9 mouse cellular contexts compared by ENCODE assay signal in genomic region chr7:19002115-19002514, GRCm38 (mm10). TPM values are rescaled to one million over a fixed set of nuclear protein-coding genes. Genes with fewer than 3 reads are reported as not detected.
A peak's percentile ranks its signal among the peaks of the same experiment; 100 is the strongest.
DNase-seq lines count a peak whose midpoint lies in the region; ATAC-seq and TF ChIP-seq lines count a peak whose summit lies in the region.
"Had no signal": no experiment of that assay in that cellular context is flagged by ENCODE, and none has a peak within 500 bp of the region (broad histone marks: within the 10 kb centered on the region; RNA-seq: fewer than 3 reads in every experiment).

No protein-coding gene starts in this region.

- H3K4me2 ChIP-seq in CH12.LX (ENCODE audit: insufficient read depth, low read depth, poor library complexity, severe bottlenecking): peak overlapping the region; percentile 64
- H3K4me2 ChIP-seq in forebrain, embryonic 14.5 days (ENCODE audit: low read length): peak overlapping the region; percentile 69
- peak overlapping the region; percentile 99 for H3K4me2 ChIP-seq in liver, embryonic 15.5 days

- in situ Hi-C loops in CH12.LX (cut with MboI; ENCODE audit: low pct_ligation_motif_present, low pct_unique_long_range_greater_than_20kb, low sequenced_read_pairs): no loop called here

- TF ChIP-seq EP300 in CH12.LX (IDR thresholded peaks at IDR 0.05; ENCODE audit: low read length): no peak

- H3K27me3 ChIP-seq in heart, embryonic 10.5 days (ENCODE audit: insufficient read depth, poor library complexity, severe bottlenecking): no peaks in the 10 kb centered on the region
- H3K27me3 ChIP-seq in CH12.LX (replicated peaks): no peaks in the 10 kb centered on the region
- no peaks in the 10 kb centered on the region for H3K27me3 ChIP-seq in forebrain, embryonic 14.5 days (replicated peaks; ENCODE audit: control insufficient read depth, insufficient read depth, low read length)
- no peaks in the 10 kb centered on the region for H3K27me3 ChIP-seq in liver, embryonic 15.5 days

- H3K4me3 ChIP-seq in heart, embryonic 10.5 days: peak overlapping the region; percentile 57
- peak overlapping the region in 2 of 3 experiments; percentile 49 to 62 for H3K4me3 ChIP-seq in CH12.LX (replicated peaks in 1 of 3; ENCODE audit: low read depth in 2 of 3, low read length in 2 of 3, poor library complexity in 1 of 3)
- H3K4me3 ChIP-seq in forebrain, embryonic 14.5 days (ENCODE audit: low read depth, low read length): peak overlapping the region; percentile 37
- H3K4me3 ChIP-seq in liver, embryonic 15.5 days (replicated peaks): peak overlapping the region; percentile 61

- no peak for TF ChIP-seq CTCF in CH12.LX (conservative IDR thresholded peaks at IDR 0.05 in 1 of 2, IDR thresholded peaks at IDR 0.05 in 1 of 2; ENCODE audit: low read depth in 2 of 2, low read length in 2 of 2)

- 35% methylated on average over 4 of the region's 4 CpGs for WGBS in heart, embryonic 10.5 days
- WGBS in forebrain, embryonic 14.5 days: 48% methylated on average over 4 of the region's 4 CpGs
- WGBS in liver, embryonic 15.5 days (ENCODE audit: insufficient replicate concordance): 26% methylated on average over 4 of the region's 4 CpGs

- TF ChIP-seq POLR2A in CH12.LX (IDR thresholded peaks at IDR 0.05; ENCODE audit: low read depth, low read length): no peak

- ATAC-seq in forebrain, embryonic 14.5 days: no peak
- no peak for ATAC-seq in liver, embryonic 15.5 days (ENCODE audit: insufficient read depth)
- no peak for ATAC-seq in CD4-positive, CD25-positive, alpha-beta regulatory T cell, adult 4 months

- no peaks in the 10 kb centered on the region for H3K9me3 ChIP-seq in heart, embryonic 10.5 days
- H3K9me3 ChIP-seq in CH12.LX (replicated peaks; ENCODE audit: low read length): peaks cover 4% of the 10 kb centered on the region
- no peaks in the 10 kb centered on the region for H3K9me3 ChIP-seq in forebrain, embryonic 14.5 days (replicated peaks; ENCODE audit: control insufficient read depth, low read length)
- H3K9me3 ChIP-seq in liver, embryonic 15.5 days (replicated peaks): no peaks in the 10 kb centered on the region

- peak overlapping the region; percentile 91 for H3K27ac ChIP-seq in heart, embryonic 10.5 days
- H3K27ac ChIP-seq in CH12.LX (ENCODE audit: insufficient read depth, low read depth): no peak overlapping the region
- H3K27ac ChIP-seq in forebrain, embryonic 14.5 days (ENCODE audit: low read depth, low read length): peak overlapping the region; percentile 54; the same call in 1 of the 2 replicates
- peak overlapping the region; percentile 92 for H3K27ac ChIP-seq in liver, embryonic 15.5 days (replicated peaks)

- dilution Hi-C loops in CH12.LX (cut with MboI; ENCODE audit: extremely low pct_ligation_motif_present, extremely low pct_unique_long_range_greater_than_20kb, low sequenced_read_pairs): no loop called here

- peaks cover 30% of the 10 kb centered on the region for H3K36me3 ChIP-seq in heart, embryonic 10.5 days
- H3K36me3 ChIP-seq in CH12.LX (replicated peaks in 1 of 2; ENCODE audit: control insufficient read depth in 1 of 2, insufficient read depth in 1 of 2, low read length in 1 of 2): peaks cover 8 to 38% of the 10 kb centered on the region in 2 experiments
- peaks cover 21% of the 10 kb centered on the region for H3K36me3 ChIP-seq in forebrain, embryonic 14.5 days (ENCODE audit: control insufficient read depth, insufficient read depth, low read length)
- H3K36me3 ChIP-seq in liver, embryonic 15.5 days (replicated peaks): peaks cover 14% of the 10 kb centered on the region

- no peaks in the 10 kb centered on the region for H3K79me2 ChIP-seq in CH12.LX (replicated peaks; ENCODE audit: control insufficient read depth, extremely low read depth, insufficient read depth, poor library complexity, severe bottlenecking)

- intact Hi-C loops in gastrocnemius, postnatal 14 days (cut with DNase I; ENCODE audit: low total_unique reads): no loop called here

- peaks cover 51% of the 10 kb centered on the region for H3K4me1 ChIP-seq in heart, embryonic 10.5 days
- peaks cover 9 to 57% of the 10 kb centered on the region in 2 experiments; a peak in 2 of 4 replicates for H3K4me1 ChIP-seq in CH12.LX (ENCODE audit: control insufficient read depth in 1 of 2, insufficient read depth in 2 of 2)
- peaks cover 14% of the 10 kb centered on the region for H3K4me1 ChIP-seq in forebrain, embryonic 14.5 days (ENCODE audit: control insufficient read depth, insufficient read depth, low read length)
- peaks cover 62% of the 10 kb centered on the region for H3K4me1 ChIP-seq in liver, embryonic 15.5 days (replicated peaks)

- TF ChIP-seq RAD21 in CH12.LX (IDR thresholded peaks at IDR 0.05; ENCODE audit: low read depth, low read length): no peak

- DNase-seq in heart, embryonic 10.5 days (ENCODE audit: low spot score): no peak
- DNase-seq in heart, adult 9 months (ENCODE audit: low spot score in 2 of 2): no peak
- no peak for DNase-seq in CH12.LX (ENCODE audit: extremely low read depth)
- no peak for DNase-seq in forebrain, embryonic 14.5 days (ENCODE audit: low spot score)
- DNase-seq in gastrocnemius, postnatal 14 days: no peak
- DNase-seq in right cerebral cortex, postnatal 14 days: no peak

- peak overlapping the region; percentile 73 for H3K9ac ChIP-seq in CH12.LX (ENCODE audit: insufficient read depth, low read depth)
- H3K9ac ChIP-seq in forebrain, embryonic 14.5 days (ENCODE audit: low read length): peak overlapping the region; percentile 77
- peak overlapping the region; percentile 56; the same call in 1 of the 2 replicates for H3K9ac ChIP-seq in liver, embryonic 15.5 days

TF ChIP-seq in CH12.LX, 34 proteins besides CTCF, POLR2A, EP300 and RAD21 (continues in another document):
- TF ChIP-seq NELFE (IDR thresholded peaks at IDR 0.05; ENCODE audit: low read depth, low read length) (no peak), RCOR1 (conservative IDR thresholded peaks at IDR 0.05; ENCODE audit: low read depth, low read length) (no peak), USF1 (IDR thresholded peaks at IDR 0.05; ENCODE audit: low read depth, low read length) (no peak), MXI1 (IDR thresholded peaks at IDR 0.05; ENCODE audit: low read depth, low read length) (no peak), USF2 (conservative IDR thresholded peaks at IDR 0.05; ENCODE audit: low read depth, low read length) (no peak), ZNF384 (IDR thresholded peaks at IDR 0.05; ENCODE audit: low read depth, low read length) (no peak), TBP (conservative IDR thresholded peaks at IDR 0.05; ENCODE audit: low read depth, low read length) (no peak), MAFK (IDR thresholded peaks at IDR 0.05; ENCODE audit: insufficient replicate concordance, low read length) (no peak), NRF1 (IDR thresholded peaks at IDR 0.05; ENCODE audit: low read depth, low read length) (no peak)

RNA-seq across cellular contexts. Expression of gene Irf2bp1, which starts 1.7 kb away (rescaled TPM):
- 14.9 and 27.0 TPM in 2 replicates for polyA plus RNA-seq in heart, embryonic 10.5 days (2016; fragmentation: Nextera tagmentation; extraction: Ambion mirVana)
- total RNA-seq in CH12.LX (2012; rRNA removed) (11.8 and 12.8 TPM in 2 replicates), CH12.LX (2014; rRNA removed) (3.7 and 4.9 TPM in 2 replicates)
- 6.6 and 7.1 TPM in 2 replicates for polyA plus RNA-seq in CH12.LX (2012; ENCODE audit: insufficient read length, low read depth)
- 25.9 and 33.3 TPM in 2 replicates for polyA plus RNA-seq in forebrain, embryonic 14.5 days (2014; fragmentation: Nextera tagmentation; extraction: Ambion mirVana)
- 8.2 and 9.9 TPM in 2 replicates for polyA plus RNA-seq in liver, embryonic 15.5 days (2015; fragmentation: Nextera tagmentation; extraction: Ambion mirVana)
- polyA plus RNA-seq in CD4-positive, CD25-positive, alpha-beta regulatory T cell, adult 4 months (2017; shearing (Covaris generic)): 1 to 10 TPM; 2.0 to 2.4 TPM
- 10 to 100 TPM; 14.9 to 18.6 TPM for total RNA-seq in gastrocnemius, postnatal 14 days (2021)

RNA-seq across cellular contexts. Expression of gene Mypop, which starts 11.1 kb away (rescaled TPM):
- polyA plus RNA-seq in heart, embryonic 10.5 days (2016; fragmentation: Nextera tagmentation; extraction: Ambion mirVana): 2.1 and 3.3 TPM in 2 replicates
- total RNA-seq in CH12.LX (2012; rRNA removed) (2.5 and 2.8 TPM in 2 replicates), CH12.LX (2014; rRNA removed) (1.2 and 1.3 TPM in 2 replicates)
- 4.1 and 4.7 TPM in 2 replicates for polyA plus RNA-seq in CH12.LX (2012; ENCODE audit: insufficient read length, low read depth)
- polyA plus RNA-seq in forebrain, embryonic 14.5 days (2014; fragmentation: Nextera tagmentation; extraction: Ambion mirVana): 3.6 and 3.9 TPM in 2 replicates
- 0.15 and 0.55 TPM in 2 replicates for polyA plus RNA-seq in liver, embryonic 15.5 days (2015; fragmentation: Nextera tagmentation; extraction: Ambion mirVana)
- polyA plus RNA-seq in CD4-positive, CD25-positive, alpha-beta regulatory T cell, adult 4 months (2017; shearing (Covaris generic)): 1 to 10 TPM; 1.7 to 3.0 TPM
- 1 to 10 TPM; 2.2 to 3.7 TPM for total RNA-seq in gastrocnemius, postnatal 14 days (2021)

RNA-seq across cellular contexts. Expression of gene Nanos2, which starts 14.9 kb away (rescaled TPM):
- polyA plus RNA-seq in heart, embryonic 10.5 days (2016; fragmentation: Nextera tagmentation; extraction: Ambion mirVana): not detected in 2 replicates
- not detected in 2 replicates for total RNA-seq in CH12.LX (2012; rRNA removed)
- not detected in 2 replicates for total RNA-seq in CH12.LX (2014; rRNA removed)
- not detected in 2 replicates for polyA plus RNA-seq in CH12.LX (2012; ENCODE audit: insufficient read length, low read depth)
- polyA plus RNA-seq in forebrain, embryonic 14.5 days (2014; fragmentation: Nextera tagmentation; extraction: Ambion mirVana): 0.18 and 0.49 TPM in 2 replicates
- not detected in 2 replicates for polyA plus RNA-seq in liver, embryonic 15.5 days (2015; fragmentation: Nextera tagmentation; extraction: Ambion mirVana)
- polyA plus RNA-seq in CD4-positive, CD25-positive, alpha-beta regulatory T cell, adult 4 months (2017; shearing (Covaris generic)): not detected
- not detected for total RNA-seq in gastrocnemius, postnatal 14 days (2021)
- total RNA-seq: neutrophil, adult 5-6 weeks had no signal

RNA-seq across cellular contexts. Expression of gene Foxa3, which starts 21.2 kb away (rescaled TPM):
- 0.36 and 8.6 TPM in 2 replicates for polyA plus RNA-seq in heart, embryonic 10.5 days (2016; fragmentation: Nextera tagmentation; extraction: Ambion mirVana)
- total RNA-seq in CH12.LX (2012; rRNA removed) (0.08 TPM in 1 of 2 replicates, not detected in the other), CH12.LX (2014; rRNA removed) (not detected in 2 replicates)
- polyA plus RNA-seq in CH12.LX (2012; ENCODE audit: insufficient read length, low read depth): not detected in 2 replicates
- not detected in 2 replicates for polyA plus RNA-seq in forebrain, embryonic 14.5 days (2014; fragmentation: Nextera tagmentation; extraction: Ambion mirVana)
- 45.8 and 52.1 TPM in 2 replicates for polyA plus RNA-seq in liver, embryonic 15.5 days (2015; fragmentation: Nextera tagmentation; extraction: Ambion mirVana)
- not detected for polyA plus RNA-seq in CD4-positive, CD25-positive, alpha-beta regulatory T cell, adult 4 months (2017; shearing (Covaris generic))
- not detected for total RNA-seq in gastrocnemius, postnatal 14 days (2021)
- total RNA-seq: neutrophil, adult 5-6 weeks had no signal

RNA-seq across cellular contexts. Expression of gene Sympk, which starts 22.1 kb away (rescaled TPM):
- 34.0 and 44.5 TPM in 2 replicates for polyA plus RNA-seq in heart, embryonic 10.5 days (2016; fragmentation: Nextera tagmentation; extraction: Ambion mirVana)
- total RNA-seq in CH12.LX (2012; rRNA removed) (129 and 141 TPM in 2 replicates), CH12.LX (2014; rRNA removed) (42.0 and 43.7 TPM in 2 replicates)
- polyA plus RNA-seq in CH12.LX (2012; ENCODE audit: insufficient read length, low read depth): 97.4 and 111 TPM in 2 replicates
- 19.1 and 22.7 TPM in 2 replicates for polyA plus RNA-seq in forebrain, embryonic 14.5 days (2014; fragmentation: Nextera tagmentation; extraction: Ambion mirVana)
- 14.6 and 15.4 TPM in 2 replicates for polyA plus RNA-seq in liver, embryonic 15.5 days (2015; fragmentation: Nextera tagmentation; extraction: Ambion mirVana)
- 1 to 10 TPM; 5.0 to 6.4 TPM for polyA plus RNA-seq in CD4-positive, CD25-positive, alpha-beta regulatory T cell, adult 4 months (2017; shearing (Covaris generic))
- total RNA-seq in gastrocnemius, postnatal 14 days (2021): 10 to 100 TPM; 38.2 to 41.1 TPM
